Mouse (Mus musculus): ENCODE data around the gene Grasp. TPM values are rescaled to one million over a fixed set of nuclear protein-coding genes. Genes with fewer than 3 reads are reported as not detected.

Gene Grasp
- polyA plus RNA-seq, 1 experiment from 2014 or later = 6.0 TPM

- 87% methylated on average over 7 of the region's 7 CpGs for WGBS
- Histone ChIP-seq H3K4me1 (peaks cover 14% of the 10 kb centered on the region), H3K27me3 (replicated peaks) (no peaks in the 10 kb centered on the region)
Measured at GRCm38 (mm10) chr15:101255842-101256462, 32.0 kb downstream of the Grasp start.

GRCm38 (mm10) chr15:101256463-101257206 is 32.6 kb downstream of the Grasp start:
- no peak for ATAC-seq (ENCODE audit: insufficient read depth, low FRiP score, low read depth)
- no peaks in the 10 kb centered on the region for H3K9me3 ChIP-seq
- H3K9ac ChIP-seq = no peak overlapping the region
- H3K4me2 ChIP-seq = no peak overlapping the region
- H3K36me3 ChIP-seq = no peaks in the 10 kb centered on the region
- H3K27me3 ChIP-seq (replicated peaks) = no peaks in the 10 kb centered on the region
- no peak overlapping the region for H3K27ac ChIP-seq
- no peak overlapping the region for H3K4me3 ChIP-seq (replicated peaks)
- 73% methylated on average over 14 of the region's 14 CpGs for WGBS
- peaks cover 21% of the 10 kb centered on the region for H3K4me1 ChIP-seq

More at GRCm38 (mm10) chr15:101255842-101256462, 32.0 kb downstream of the Grasp start:
- Histone ChIP-seq H3K4me2 (no peak overlapping the region), H3K27ac (no peak overlapping the region), H3K36me3 (no peaks in the 10 kb centered on the region), H3K9me3 (no peaks in the 10 kb centered on the region), H3K4me3 (replicated peaks) (no peak overlapping the region), H3K9ac (no peak overlapping the region)
- ATAC-seq (ENCODE audit: insufficient read depth, low FRiP score, low read depth) = no peak

- H3K4me1 ChIP-seq = peaks cover 32% of the 10 kb centered on the region
- no peak for ATAC-seq (ENCODE audit: insufficient read depth, low FRiP score, low read depth)
- no peaks in the 10 kb centered on the region for H3K9me3 ChIP-seq
- no peaks in the 10 kb centered on the region for H3K36me3 ChIP-seq
- H3K27me3 ChIP-seq (replicated peaks) = no peaks in the 10 kb centered on the region
- no peak overlapping the region for H3K4me2 ChIP-seq
- no peak overlapping the region for H3K4me3 ChIP-seq (replicated peaks)
- no peak overlapping the region for H3K9ac ChIP-seq
- WGBS = 73% methylated on average over 11 of the region's 11 CpGs
- H3K27ac ChIP-seq = no peak overlapping the region
Measured at GRCm38 (mm10) chr15:101258420-101258819, 34.4 kb downstream of the Grasp start.

- Histone ChIP-seq H3K27ac (peak overlapping the region; percentile 79), H3K4me1 (peaks cover 29% of the 10 kb centered on the region), H3K4me3 (replicated peaks) (no peak overlapping the region), H3K9ac (no peak overlapping the region), H3K4me2 (no peak overlapping the region), H3K9me3 (no peaks in the 10 kb centered on the region), H3K27me3 (replicated peaks) (no peaks in the 10 kb centered on the region), H3K36me3 (no peaks in the 10 kb centered on the region)
- WGBS = 74% methylated on average over 3 of the region's 3 CpGs
- ATAC-seq (ENCODE audit: insufficient read depth, low FRiP score, low read depth) = no peak
Measured at GRCm38 (mm10) chr15:101259922-101260321, 35.9 kb downstream of the Grasp start.

- ATAC-seq (ENCODE audit: insufficient read depth, low FRiP score, low read depth) = no peak
- H3K27me3 ChIP-seq (replicated peaks) = no peaks in the 10 kb centered on the region
- H3K9ac ChIP-seq = no peak overlapping the region
- H3K36me3 ChIP-seq = no peaks in the 10 kb centered on the region
- H3K4me2 ChIP-seq = no peak overlapping the region
- peaks cover 29% of the 10 kb centered on the region for H3K4me1 ChIP-seq
- WGBS = 35% methylated on average over 10 of the region's 10 CpGs
- no peaks in the 10 kb centered on the region for H3K9me3 ChIP-seq
- H3K4me3 ChIP-seq (replicated peaks) = no peak overlapping the region
- H3K27ac ChIP-seq = peak overlapping the region; percentile 79
Measured at GRCm38 (mm10) chr15:101260387-101260786, 36.4 kb downstream of the Grasp start.

GRCm38 (mm10) chr15:101260874-101261622 is 37.1 kb downstream of the Grasp start:
- Histone ChIP-seq H3K36me3 (no peaks in the 10 kb centered on the region), H3K4me3 (replicated peaks) (no peak overlapping the region), H3K27me3 (replicated peaks) (no peaks in the 10 kb centered on the region), H3K9ac (no peak overlapping the region), H3K9me3 (no peaks in the 10 kb centered on the region), H3K4me2 (peak overlapping the region; percentile 19; the same call in 1 of the 2 replicates), H3K27ac (peak overlapping the region; percentile 79), H3K4me1 (peaks cover 36% of the 10 kb centered on the region)
- 25% methylated on average over 13 of the region's 13 CpGs for WGBS
- ATAC-seq (ENCODE audit: insufficient read depth, low FRiP score, low read depth) = no peak

GRCm38 (mm10) chr15:101262502-101262901 is 38.5 kb downstream of the Grasp start:
- Histone ChIP-seq H3K4me1 (peaks cover 45% of the 10 kb centered on the region), H3K27me3 (replicated peaks) (no peaks in the 10 kb centered on the region), H3K9ac (no peak overlapping the region), H3K4me2 (no peak overlapping the region), H3K36me3 (no peaks in the 10 kb centered on the region), H3K27ac (0 out of 2 replicates have a peak overlapping the region, but pooled peaks have one; percentile 5), H3K9me3 (no peaks in the 10 kb centered on the region), H3K4me3 (replicated peaks) (no peak overlapping the region)
- 56% methylated on average over 5 of the region's 5 CpGs for WGBS
- no peak for ATAC-seq (ENCODE audit: insufficient read depth, low FRiP score, low read depth)

- Histone ChIP-seq H3K4me3 (replicated peaks) (peak overlapping the region; percentile 55), H3K27me3 (replicated peaks) (no peaks in the 10 kb centered on the region), H3K27ac (peak overlapping the region; percentile 71), H3K36me3 (peaks cover 8% of the 10 kb centered on the region), H3K9me3 (no peaks in the 10 kb centered on the region), H3K4me1 (peaks cover 46% of the 10 kb centered on the region), H3K9ac (peak overlapping the region; percentile 48), H3K4me2 (peak overlapping the region; percentile 90)
- peak; percentile 88 for ATAC-seq (ENCODE audit: insufficient read depth, low FRiP score, low read depth)
- under 1% methylated on average over 57 of the region's 57 CpGs for WGBS
Measured at GRCm38 (mm10) chr15:101266132-101266963, 42.4 kb downstream of the Grasp start.

- peak overlapping the region; percentile 70 for H3K27ac ChIP-seq
- peaks cover 14% of the 10 kb centered on the region for H3K36me3 ChIP-seq
- ATAC-seq (ENCODE audit: insufficient read depth, low FRiP score, low read depth) = peak; percentile 3; the same call in 1 of the 2 replicates
- peaks cover 37% of the 10 kb centered on the region for H3K4me1 ChIP-seq
- WGBS = 3% methylated on average over 25 of the region's 25 CpGs
- peak overlapping the region; percentile 55 for H3K4me3 ChIP-seq (replicated peaks)
- H3K9ac ChIP-seq = peak overlapping the region; percentile 48
- no peaks in the 10 kb centered on the region for H3K9me3 ChIP-seq
- H3K27me3 ChIP-seq (replicated peaks) = no peaks in the 10 kb centered on the region
- H3K4me2 ChIP-seq = peak overlapping the region; percentile 90
Measured at GRCm38 (mm10) chr15:101267053-101268032, 43.4 kb downstream of the Grasp start.

- no peaks in the 10 kb centered on the region for H3K27me3 ChIP-seq (replicated peaks)
- peaks cover 30% of the 10 kb centered on the region for H3K36me3 ChIP-seq
- no peak for ATAC-seq (ENCODE audit: insufficient read depth, low FRiP score, low read depth)
- H3K9ac ChIP-seq = no peak overlapping the region
- H3K27ac ChIP-seq = no peak overlapping the region
- no peaks in the 10 kb centered on the region for H3K9me3 ChIP-seq
- no peak overlapping the region for H3K4me2 ChIP-seq
- H3K4me3 ChIP-seq (replicated peaks) = no peak overlapping the region
- H3K4me1 ChIP-seq = peaks cover 31% of the 10 kb centered on the region
- WGBS = 87% methylated on average over 29 of the region's 29 CpGs
Measured at GRCm38 (mm10) chr15:101270101-101270820, 46.3 kb downstream of the Grasp start.
